Mouse (Mus musculus) limb, embryonic 13.5 days (tissue): ENCODE results near the gene Syp. TPM values are rescaled to one million over a fixed set of nuclear protein-coding genes. Genes with fewer than 3 reads are reported as not detected.

ENCODE experiments used
- ATAC-seq: fragments of 200-750 bp; cut with Nextera tagmentation; 2 replicates; pipeline ENCODE4 v1.8.0; 2017; ENCODE audit warnings: low read depth, moderate number of reproducible peaks, moderate TSS enrichment; ENCODE audit not compliant: low FRiP score
- H3K27ac ChIP-seq: fragments of 300-500 bp; sonication (generic); 2 replicates; pipeline ENCODE4 v1.5.1; 2015; ENCODE audit warnings: inconsistent platforms, mild to moderate bottlenecking, moderate library complexity
- H3K27me3 ChIP-seq: fragments of 300-500 bp; sonication (generic); 2 replicates; pipeline ENCODE4 v1.6.1; 2015; ENCODE audit warnings: mild to moderate bottlenecking, inconsistent platforms
- H3K36me3 ChIP-seq: fragments of 300-500 bp; sonication (generic); 2 replicates; pipeline ENCODE4 v1.6.1; 2015; ENCODE audit warnings: inconsistent platforms, mild to moderate bottlenecking, moderate library complexity
- H3K4me1 ChIP-seq: fragments of 300-500 bp; sonication (generic); 2 replicates; pipeline ENCODE4 v1.6.1; 2015; ENCODE audit warnings: inconsistent platforms
- H3K4me2 ChIP-seq: fragments of 300-500 bp; sonication (generic); replicated peaks from 2 replicates; pipeline ENCODE4 v1.6.1; 2015; ENCODE audit warnings: inconsistent platforms, mild to moderate bottlenecking, moderate library complexity
- H3K4me3 ChIP-seq: fragments of 300-500 bp; sonication (generic); 2 replicates; pipeline ENCODE4 v1.5.1; 2015; ENCODE audit warnings: moderate library complexity, mild to moderate bottlenecking, inconsistent platforms
- H3K9ac ChIP-seq: fragments of 300-500 bp; sonication (generic); 2 replicates; pipeline ENCODE4 v1.6.1; 2015; ENCODE audit warnings: mild to moderate bottlenecking, inconsistent platforms
- H3K9me3 ChIP-seq: fragments of 300-500 bp; sonication (generic); 2 replicates; pipeline ENCODE4 v1.6.1; 2016; ENCODE audit warnings: inconsistent platforms
- WGBS: fragments of 180-500 bp; shearing (Covaris S2); methylation state at CpG from one replicate; pipeline ENCODE4 v1.1.7; 2015; 5-methylcytosine and 5-hydroxymethylcytosine counted together
- polyA plus RNA-seq: library from polyadenylated mRNA; unstranded; fragments of >200 nt; fragmentation: Nextera tagmentation; extraction: Ambion mirVana; gene quantifications from 2 replicates; pipeline ENCODE4 v1.2.1, GENCODE M21; 2015

Gene Syp
- polyA plus RNA-seq, result 0.93 and 1.4 TPM in 2 replicates

GRCm38 (mm10) chrX:7638401-7639091 is at the start of gene Syp:
Gene Syp, plus strand, starts transcription at chrX:7638471.
- H3K4me2 ChIP-seq, result peak within 1 kb of the TSS; percentile 55
- no peak within 1 kb of the TSS for H3K9ac ChIP-seq
- peak within 1 kb of the TSS; percentile 23 for H3K4me3 ChIP-seq
- no peaks in the 10 kb centered on the region for H3K36me3 ChIP-seq
- H3K9me3 ChIP-seq, result no peaks in the 10 kb centered on the region
- no peaks in the 10 kb centered on the region for H3K4me1 ChIP-seq
- 8% methylated on average over 29 of the region's 42 CpGs for WGBS
- H3K27me3 ChIP-seq, result peaks cover 22% of the 10 kb centered on the region
- peak; percentile 81 for ATAC-seq
- no peak within 1 kb of the TSS for H3K27ac ChIP-seq

- Histone ChIP-seq H3K4me1 (no peaks in the 10 kb centered on the region), H3K27me3 (no peaks in the 10 kb centered on the region), H3K4me3 (no peak overlapping the region), H3K9me3 (no peaks in the 10 kb centered on the region), H3K36me3 (peaks cover 47% of the 10 kb centered on the region), H3K4me2 (no peak overlapping the region), H3K9ac (no peak overlapping the region), H3K27ac (no peak overlapping the region)
- WGBS, result 82% methylated on average over 9 of the region's 9 CpGs
- no peak for ATAC-seq
Observed at GRCm38 (mm10) chrX:7595371-7595770, 42.9 kb upstream of the Syp start.

- Histone ChIP-seq H3K4me3 (0 out of 2 replicates have a peak overlapping the region, but pooled peaks have one; percentile 48), H3K27me3 (0 out of 2 replicates have a peak, but pooled peaks cover 3% of the 10 kb centered on the region), H3K27ac (no peak overlapping the region), H3K9ac (no peak overlapping the region), H3K4me1 (no peaks in the 10 kb centered on the region; the same call in 1 of the 2 replicates), H3K9me3 (no peaks in the 10 kb centered on the region), H3K36me3 (peaks cover 4% of the 10 kb centered on the region), H3K4me2 (peak overlapping the region; percentile 61)
- no peak for ATAC-seq
- WGBS, result 85% methylated on average over 7 of the region's 7 CpGs
Observed at GRCm38 (mm10) chrX:7604004-7604403, 34.3 kb upstream of the Syp start.

- no peaks in the 10 kb centered on the region; the same call in 1 of the 2 replicates for H3K4me1 ChIP-seq
- peak within 1 kb of the TSS; percentile 61 for H3K4me2 ChIP-seq
- H3K9me3 ChIP-seq, result no peaks in the 10 kb centered on the region
- peak within 1 kb of the TSS; percentile 56 for H3K9ac ChIP-seq
- peak; percentile 94 for ATAC-seq
- 0 out of 2 replicates have a peak, but pooled peaks cover 3% of the 10 kb centered on the region for H3K27me3 ChIP-seq
- no peaks in the 10 kb centered on the region; the same call in 1 of the 2 replicates for H3K36me3 ChIP-seq
- no peak within 1 kb of the TSS for H3K27ac ChIP-seq
- WGBS, result 21% methylated on average over 28 of the region's 28 CpGs
- peak within 1 kb of the TSS; percentile 48 for H3K4me3 ChIP-seq
Observed at GRCm38 (mm10) chrX:7604879-7605574, 33.2 kb upstream of the Syp start, which contains the start of gene Ccdc22. Gene Ccdc22, minus strand, starts transcription at chrX:7605517.

GRCm38 (mm10) chrX:7605575-7605941 is 32.7 kb upstream of the Syp start:
- H3K27me3 ChIP-seq, result 0 out of 2 replicates have a peak, but pooled peaks cover 3% of the 10 kb centered on the region
- H3K4me3 ChIP-seq, result no peak overlapping the region
- H3K9me3 ChIP-seq, result no peaks in the 10 kb centered on the region
- no peaks in the 10 kb centered on the region; the same call in 1 of the 2 replicates for H3K36me3 ChIP-seq
- H3K4me2 ChIP-seq, result peak overlapping the region; percentile 9; the same call in 1 of the 2 replicates
- 40% methylated on average over 8 of the region's 8 CpGs for whole genome bisulfite sequencing
- peak; percentile 2; the same call in 1 of the 2 replicates for ATAC-seq
- H3K4me1 ChIP-seq, result no peaks in the 10 kb centered on the region; the same call in 1 of the 2 replicates
- no peak overlapping the region for H3K9ac ChIP-seq
- H3K27ac ChIP-seq, result no peak overlapping the region

- no peak within 1 kb of the TSS for H3K4me3 ChIP-seq
- no peak within 1 kb of the TSS for H3K27ac ChIP-seq
- ATAC-seq, result no peak
- WGBS, result 75% methylated on average over 6 of the region's 6 CpGs
- H3K9ac ChIP-seq, result no peak within 1 kb of the TSS
- H3K4me2 ChIP-seq, result no peak within 1 kb of the TSS
- no peaks in the 10 kb centered on the region for H3K9me3 ChIP-seq
- no peaks in the 10 kb centered on the region; the same call in 1 of the 2 replicates for H3K36me3 ChIP-seq
- H3K4me1 ChIP-seq, result no peaks in the 10 kb centered on the region; the same call in 1 of the 2 replicates
- 0 out of 2 replicates have a peak, but pooled peaks cover 3% of the 10 kb centered on the region for H3K27me3 ChIP-seq
Observed at GRCm38 (mm10) chrX:7606783-7607182, 31.5 kb upstream of the Syp start, which contains the start of gene Cacna1f. Gene Cacna1f, plus strand, starts transcription at chrX:7607083.

DNA sequence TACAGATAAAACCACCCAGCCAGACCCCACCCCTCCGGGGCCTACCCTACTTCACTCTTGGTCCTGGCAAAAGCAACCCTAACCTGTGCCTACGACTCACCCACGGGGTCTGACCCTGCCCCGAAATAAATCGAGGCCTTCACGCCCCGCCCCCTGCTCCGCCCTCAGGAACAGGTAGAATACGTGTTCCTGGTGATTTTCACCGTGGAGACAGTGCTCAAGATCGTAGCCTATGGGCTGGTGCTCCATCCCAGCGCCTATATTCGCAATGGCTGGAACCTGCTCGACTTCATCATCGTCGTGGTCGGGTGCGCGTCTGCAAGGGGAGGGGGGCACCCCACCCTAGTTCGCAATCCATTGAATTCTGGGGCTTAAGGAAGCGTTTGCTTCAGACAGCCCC is 28.2 kb upstream of the Syp start:
- no peak overlapping the region for H3K27ac ChIP-seq
- no peaks in the 10 kb centered on the region for H3K9me3 ChIP-seq
- H3K9ac ChIP-seq, result peak overlapping the region; percentile 51
- 0 out of 2 replicates have a peak, but pooled peaks cover 3% of the 10 kb centered on the region for H3K27me3 ChIP-seq
- H3K4me2 ChIP-seq, result peak overlapping the region; percentile 72
- H3K36me3 ChIP-seq, result no peaks in the 10 kb centered on the region
- peak overlapping the region; percentile 43 for H3K4me3 ChIP-seq
- 17% methylated on average over 21 of the region's 21 CpGs for WGBS
- no peak for ATAC-seq
- no peaks in the 10 kb centered on the region for H3K4me1 ChIP-seq

DNA sequence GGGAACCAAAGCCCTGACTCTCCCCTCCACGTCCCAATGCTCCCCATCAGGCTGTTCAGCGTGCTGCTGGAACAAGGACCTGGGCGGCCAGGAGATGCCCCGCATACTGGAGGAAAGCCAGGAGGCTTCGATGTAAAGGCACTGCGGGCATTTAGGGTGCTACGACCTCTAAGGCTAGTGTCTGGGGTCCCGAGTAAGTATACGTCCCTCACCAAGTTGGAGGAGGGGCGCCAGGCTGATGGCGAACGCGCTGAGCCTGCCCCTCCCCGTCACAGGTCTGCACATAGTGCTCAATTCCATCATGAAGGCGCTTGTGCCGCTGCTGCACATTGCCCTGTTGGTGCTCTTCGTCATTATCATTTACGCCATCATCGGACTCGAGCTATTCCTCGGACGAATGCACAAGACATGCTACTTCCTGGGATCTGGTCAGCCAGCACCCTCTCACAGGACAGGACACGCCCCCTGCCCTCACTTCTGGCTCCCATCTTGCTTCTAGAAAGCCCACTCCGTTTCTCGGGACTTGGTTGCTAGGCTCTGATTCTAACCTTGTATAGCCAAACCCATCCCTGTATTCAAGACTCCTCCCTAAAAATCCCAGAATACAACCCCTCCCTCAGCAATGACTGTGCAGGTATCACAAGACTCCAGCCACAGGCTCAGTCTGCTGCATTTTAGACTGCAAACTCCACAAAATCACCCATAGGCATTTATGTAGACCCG is 27.6 kb upstream of the Syp start:
- H3K36me3 ChIP-seq, result no peaks in the 10 kb centered on the region
- no peak for ATAC-seq
- peak overlapping the region; percentile 51 for H3K9ac ChIP-seq
- no peaks in the 10 kb centered on the region for H3K4me1 ChIP-seq
- no peak overlapping the region for H3K27ac ChIP-seq
- H3K9me3 ChIP-seq, result no peaks in the 10 kb centered on the region
- 0 out of 2 replicates have a peak, but pooled peaks cover 3% of the 10 kb centered on the region for H3K27me3 ChIP-seq
- 21% methylated on average over 26 of the region's 26 CpGs for WGBS
- H3K4me2 ChIP-seq, result peak overlapping the region; percentile 72
- H3K4me3 ChIP-seq, result peak overlapping the region; percentile 43

DNA sequence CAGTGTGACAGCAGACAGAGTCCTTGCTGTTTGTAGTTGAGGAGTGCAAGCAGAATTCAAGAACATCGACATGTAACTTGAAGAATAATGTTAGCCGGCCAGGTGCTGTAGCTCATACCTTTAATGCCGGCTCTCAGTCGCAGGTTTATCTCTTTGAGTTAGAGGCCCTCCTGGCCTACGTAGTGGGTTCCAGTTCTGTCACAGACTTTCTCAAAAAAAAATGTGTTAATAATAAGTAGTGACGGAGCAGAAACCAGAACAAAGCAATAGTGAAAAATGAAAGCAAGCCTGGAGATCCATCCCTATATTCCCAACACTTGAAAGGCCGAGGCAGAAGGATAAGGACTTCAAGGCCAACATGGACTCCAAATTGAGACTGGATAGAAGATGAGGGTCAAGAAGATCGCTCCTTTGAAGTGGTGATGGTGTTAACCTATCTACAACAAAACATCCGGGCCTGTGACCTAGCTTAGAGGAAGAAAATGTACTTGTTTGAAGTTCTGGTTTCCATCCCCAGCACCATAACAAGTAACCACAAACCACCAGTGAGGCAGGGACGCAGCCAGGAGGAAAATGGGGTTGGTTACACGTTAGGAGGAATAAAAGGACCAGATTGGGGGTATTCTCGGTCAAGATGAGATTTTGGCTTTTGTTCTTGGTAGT is 20.3 kb upstream of the Syp start:
- 79% methylated on average over 12 of the region's 12 CpGs for WGBS
- Histone ChIP-seq H3K36me3 (no peaks in the 10 kb centered on the region), H3K4me2 (no peak overlapping the region), H3K9ac (no peak overlapping the region), H3K9me3 (no peaks in the 10 kb centered on the region), H3K4me3 (no peak overlapping the region), H3K27me3 (no peaks in the 10 kb centered on the region), H3K4me1 (no peaks in the 10 kb centered on the region), H3K27ac (no peak overlapping the region)
- ATAC-seq, result no peak

DNA sequence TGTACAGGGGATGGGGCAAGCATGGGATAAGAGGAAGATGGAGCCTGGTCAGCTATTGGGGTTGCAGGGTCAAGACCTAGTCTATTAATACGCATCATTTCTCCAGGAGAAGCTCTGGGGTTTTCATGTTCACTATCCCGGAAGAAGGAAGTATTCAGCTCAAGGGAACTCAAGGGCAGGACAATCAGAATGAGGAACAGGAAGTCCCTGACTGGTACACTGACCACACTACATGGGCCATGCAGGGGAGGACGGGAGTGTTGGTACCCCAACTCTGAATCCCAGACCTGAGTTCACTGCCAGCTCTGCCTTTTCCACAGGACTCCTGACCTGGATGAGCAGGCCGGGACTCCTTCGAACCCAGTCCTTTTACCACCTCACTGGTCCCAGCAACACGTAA is 5.7 kb upstream of the Syp start:
- Histone ChIP-seq H3K4me1 (no peaks in the 10 kb centered on the region), H3K27me3 (no peaks in the 10 kb centered on the region), H3K9me3 (no peaks in the 10 kb centered on the region), H3K9ac (no peak overlapping the region), H3K4me2 (no peak overlapping the region), H3K27ac (no peak overlapping the region), H3K4me3 (no peak overlapping the region), H3K36me3 (no peaks in the 10 kb centered on the region)
- 94% methylated on average over 6 of the region's 6 CpGs for WGBS
- no peak for ATAC-seq

DNA sequence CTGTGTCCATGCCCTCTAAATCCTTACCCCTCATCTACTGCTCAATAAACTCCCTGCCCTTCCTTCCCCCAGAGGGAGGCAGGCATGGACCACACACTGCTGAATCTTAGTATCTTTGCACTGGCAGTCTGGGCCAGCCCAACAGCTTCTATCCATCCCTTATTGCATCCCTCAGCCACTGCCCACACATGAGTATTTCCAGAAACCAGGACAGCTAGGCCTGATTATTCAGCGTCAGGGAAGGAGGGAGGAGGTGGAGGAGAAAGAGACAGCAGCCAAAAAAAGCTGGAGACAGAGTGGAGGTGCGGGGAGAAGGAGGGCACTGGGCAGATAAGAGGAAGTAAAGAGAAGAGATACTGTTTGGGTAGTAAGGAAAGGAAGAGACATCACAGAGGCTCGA is 3.2 kb upstream of the Syp start:
- H3K9ac ChIP-seq, result no peak overlapping the region
- ATAC-seq, result no peak
- no peaks in the 10 kb centered on the region for H3K36me3 ChIP-seq
- no peak overlapping the region for H3K4me3 ChIP-seq
- H3K27ac ChIP-seq, result no peak overlapping the region
- H3K9me3 ChIP-seq, result no peaks in the 10 kb centered on the region
- H3K27me3 ChIP-seq, result peaks cover 14% of the 10 kb centered on the region
- H3K4me1 ChIP-seq, result no peaks in the 10 kb centered on the region
- H3K4me2 ChIP-seq, result no peak overlapping the region
- 62% methylated on average over 3 of the region's 3 CpGs for WGBS
